Mouse (Mus musculus) mature B cell (primary cell): ENCODE data around the gene Ces4a.
"Not testable (repeated sequence)": the region's sequence is repeated elsewhere in the genome, so short reads cannot be mapped to it uniquely, and the experiment has no call there.

Experiments used
- in situ Hi-C: fragments of 300-500 bp; cut with MboI; formaldehyde crosslinking; loops from 2 replicates; pipeline ENCODE4 v1.14.3; 2019

Ces4a gene

DNA sequence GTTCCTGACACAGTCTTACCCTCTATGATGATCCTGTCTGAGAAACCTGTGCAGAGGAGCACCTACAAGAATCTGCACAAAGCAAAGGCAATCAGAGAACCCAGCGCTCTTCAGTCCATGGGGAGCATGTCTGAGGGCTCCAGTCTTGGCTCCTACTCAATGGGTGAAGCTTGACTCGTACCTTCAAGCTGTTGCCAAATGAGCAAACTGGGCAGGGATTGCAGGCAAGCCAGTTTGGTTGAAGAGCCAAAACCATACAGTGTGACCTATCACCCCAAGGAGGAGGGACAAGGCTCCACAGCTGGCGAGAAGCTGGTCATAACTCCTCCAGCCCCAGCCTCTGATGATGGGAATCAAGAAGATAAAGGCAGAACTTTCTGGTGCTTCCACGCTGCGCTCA is at the start of gene Ces4a:
TSS of gene Ces4a (plus strand) at position 292 of the 400 bp plus-strand sequence.
- in situ Hi-C loops, result no loop called here

DNA sequence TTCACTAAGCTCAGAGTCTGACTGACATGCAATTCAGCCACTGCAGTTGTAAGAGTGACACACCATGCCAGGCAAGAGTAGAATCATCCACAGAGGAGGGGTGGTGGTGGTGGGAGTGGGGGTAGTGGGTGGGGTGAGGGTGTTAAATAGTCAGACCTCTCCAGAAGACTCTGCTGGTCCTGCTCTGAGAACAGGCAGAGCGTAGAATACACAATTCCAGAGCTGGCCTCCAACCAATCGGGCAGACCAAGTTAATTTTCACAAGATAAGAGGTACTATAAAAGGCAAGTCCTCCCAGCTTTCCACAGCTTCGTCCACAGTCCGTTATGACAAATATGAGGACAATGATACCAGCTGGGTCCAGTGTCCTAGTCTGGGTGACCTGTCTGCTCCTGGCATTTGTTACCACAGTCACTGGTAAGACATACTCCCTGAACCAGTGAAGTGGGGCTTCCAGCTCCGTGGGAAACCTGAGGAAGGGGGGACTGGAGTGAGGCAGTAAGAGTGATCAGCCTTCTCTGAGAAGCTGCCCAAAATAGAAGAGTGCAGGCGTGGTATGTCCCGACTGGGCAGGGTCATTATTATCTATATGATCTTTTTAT is 48.0 kb upstream of the Ces4a start, which contains the start of gene Ces3b:
TSS of gene Ces3b (plus strand) at position 305 of the 602 bp plus-strand sequence.
- in situ Hi-C loops, result no loop called here

DNA sequence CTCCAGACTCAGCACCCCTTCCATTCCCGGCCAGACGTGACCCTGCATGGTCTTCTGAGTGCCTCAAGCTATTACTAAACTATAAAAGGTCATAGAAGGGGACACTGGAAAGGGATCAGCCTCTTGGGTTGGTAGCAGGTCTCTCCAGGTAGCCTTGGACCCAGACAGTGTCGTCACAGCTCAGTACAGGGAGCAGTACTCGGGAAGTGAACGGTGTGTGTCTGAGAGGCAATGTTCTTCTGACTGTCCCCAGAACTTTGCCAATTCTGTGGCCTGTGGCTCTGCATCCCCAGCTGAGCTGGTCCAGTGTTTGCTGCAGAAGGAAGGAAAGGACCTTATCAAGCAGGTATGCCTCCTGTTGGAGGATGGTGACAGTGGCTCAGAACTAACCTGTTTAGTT is 43.4 kb upstream of the Ces4a start:
- in situ Hi-C loops, result not testable (repeated sequence)

DNA sequence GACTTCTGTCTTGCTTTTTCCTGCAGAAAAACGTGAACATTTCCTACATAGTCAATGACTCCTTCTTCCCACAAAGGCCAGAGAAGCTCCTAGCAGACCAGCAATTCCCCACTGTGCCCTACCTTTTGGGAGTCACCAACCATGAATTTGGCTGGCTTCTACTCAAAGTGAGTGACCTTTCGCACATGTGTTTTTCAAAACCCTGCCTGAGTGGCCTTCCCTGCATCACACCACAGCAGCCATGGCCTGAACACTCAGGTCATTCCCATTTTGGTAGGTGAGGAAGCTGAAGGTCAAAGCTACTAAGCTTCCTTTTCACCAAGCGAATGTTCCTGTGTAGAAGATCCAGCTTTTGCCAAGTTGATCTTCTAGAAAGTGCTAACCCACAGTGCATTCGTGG is 43.0 kb upstream of the Ces4a start:
- in situ Hi-C loops, result no loop called here

DNA sequence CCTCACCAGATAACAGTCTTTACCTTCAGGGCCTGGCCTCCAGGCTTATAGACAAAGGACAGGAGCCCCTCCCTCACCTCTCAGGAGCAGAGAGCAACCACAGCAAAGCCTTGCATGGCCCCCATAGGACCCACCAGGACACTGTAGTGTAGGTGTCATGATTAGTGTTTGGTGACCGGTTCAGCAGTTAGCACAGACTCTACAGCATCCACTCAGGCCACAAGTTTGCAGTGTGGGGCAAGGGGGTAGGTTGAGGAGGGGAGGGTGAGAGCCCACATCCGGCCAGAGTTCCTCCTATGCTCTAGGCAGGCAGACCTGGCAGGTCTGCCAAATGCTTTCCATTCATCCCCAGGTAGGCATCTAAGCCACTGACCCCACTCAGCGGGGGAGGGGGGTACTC is 37.6 kb upstream of the Ces4a start:
- in situ Hi-C loops, result no loop called here

DNA sequence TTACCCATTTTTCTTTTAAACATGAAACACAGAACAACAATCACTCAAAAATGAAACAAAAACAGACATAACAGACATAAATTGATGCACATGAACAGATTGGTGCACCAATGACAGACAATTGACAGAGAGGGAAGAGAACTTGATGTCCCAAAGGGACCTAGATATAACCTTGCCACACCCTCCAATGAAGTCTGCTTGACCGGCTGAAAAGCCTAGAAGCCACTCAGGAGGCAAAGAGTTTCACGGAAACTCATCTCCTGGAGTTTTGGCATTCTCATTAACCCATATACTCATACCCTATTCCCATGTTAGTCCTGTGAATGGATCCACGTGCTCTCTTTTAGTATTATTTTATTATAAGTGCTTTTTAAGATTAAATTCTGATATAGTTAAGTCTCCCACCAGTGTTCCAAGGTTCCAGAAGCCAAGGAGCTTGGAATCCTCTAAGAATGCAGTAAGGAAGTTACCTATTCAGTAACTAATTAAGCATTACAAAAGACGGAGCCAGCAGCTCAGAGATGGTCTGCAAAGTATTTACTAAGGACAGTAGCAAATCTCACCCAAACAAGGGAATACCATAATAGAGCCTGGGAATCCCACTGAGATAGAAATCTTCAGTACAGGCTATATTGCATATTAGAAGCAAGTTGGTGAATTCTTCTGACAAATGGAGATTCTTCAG is 29.4 kb upstream of the Ces4a start:
- in situ Hi-C loops, result not testable (repeated sequence)

DNA sequence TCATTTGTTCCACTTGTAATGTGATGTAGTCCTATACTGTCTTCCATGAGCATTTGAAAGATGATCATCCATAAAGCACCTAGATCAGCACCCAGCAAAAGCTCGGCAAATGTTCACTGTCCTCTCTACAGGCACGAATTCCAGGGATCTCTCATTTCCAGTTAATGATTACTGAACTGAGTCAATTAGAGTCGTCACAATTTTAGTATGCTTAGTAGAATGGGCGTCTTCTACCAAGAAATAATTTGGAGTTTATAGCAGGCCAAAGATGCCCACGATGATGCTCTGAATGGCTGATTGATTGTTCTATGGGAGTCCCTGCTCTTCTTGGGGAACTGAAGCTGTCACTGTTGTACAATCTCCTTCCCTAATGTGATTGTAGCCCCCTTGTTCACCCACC is 27.9 kb upstream of the Ces4a start:
- in situ Hi-C loops, result not testable (repeated sequence)

DNA sequence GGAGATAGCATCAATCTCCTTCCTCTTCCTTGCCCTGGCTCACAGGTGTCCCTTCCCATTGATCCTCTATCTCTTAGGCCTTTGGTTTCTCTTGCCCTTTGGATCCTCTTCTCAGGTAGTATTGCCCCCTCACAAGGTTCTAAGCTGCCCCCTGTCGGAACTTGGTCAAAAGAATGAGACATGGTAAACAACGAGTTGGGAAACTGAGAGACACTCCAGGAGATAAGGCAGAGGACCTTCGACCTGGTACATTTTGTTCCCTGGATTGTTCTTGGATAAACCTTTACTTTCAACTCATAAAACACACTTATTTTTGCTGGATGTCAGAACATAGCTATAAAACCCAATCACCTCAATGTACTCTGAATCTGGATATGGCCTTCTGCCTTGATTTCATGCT is 27.4 kb upstream of the Ces4a start:
- in situ Hi-C loops, result no loop called here

DNA sequence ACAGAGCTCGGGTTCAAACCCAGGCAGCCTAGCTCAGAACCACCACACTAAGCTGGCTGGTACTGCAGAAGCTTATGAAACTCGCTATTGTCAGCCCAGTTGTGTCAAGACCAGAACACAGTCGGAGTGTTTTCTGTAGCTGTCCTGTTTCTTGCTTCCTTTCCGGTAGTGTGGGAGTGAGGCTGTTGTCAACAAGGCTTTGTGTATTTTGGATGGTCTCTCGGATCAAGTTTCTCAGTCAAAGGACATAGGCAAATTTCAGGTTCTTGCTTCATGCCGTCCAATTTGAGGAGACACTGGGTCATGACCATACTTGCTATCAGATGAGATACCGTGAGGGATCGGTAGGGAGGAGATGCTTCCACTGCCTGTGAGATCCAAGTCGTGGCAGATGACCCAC is 1.7 kb upstream of the Ces4a start:
- in situ Hi-C loops, result no loop called here

DNA sequence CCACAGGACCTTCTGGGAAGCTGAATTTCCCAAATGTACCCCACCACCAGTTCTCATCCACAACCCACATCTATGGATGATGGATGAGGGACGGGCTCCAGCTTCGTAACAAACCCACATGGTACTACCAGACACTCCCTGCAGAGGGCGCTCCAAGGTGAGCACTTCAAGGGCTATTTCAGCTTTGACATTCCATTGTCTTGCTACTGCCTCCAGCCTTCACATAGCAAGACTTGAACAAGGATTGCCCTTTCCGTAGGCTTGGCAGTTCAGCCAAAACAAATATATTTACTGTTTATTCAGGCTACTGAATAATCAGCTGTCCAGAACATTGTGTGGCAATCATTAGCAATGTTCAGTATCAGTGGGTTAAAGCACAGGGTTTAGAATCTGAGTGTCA is 6.8 kb downstream of the Ces4a start:
- in situ Hi-C loops, result no loop called here

DNA sequence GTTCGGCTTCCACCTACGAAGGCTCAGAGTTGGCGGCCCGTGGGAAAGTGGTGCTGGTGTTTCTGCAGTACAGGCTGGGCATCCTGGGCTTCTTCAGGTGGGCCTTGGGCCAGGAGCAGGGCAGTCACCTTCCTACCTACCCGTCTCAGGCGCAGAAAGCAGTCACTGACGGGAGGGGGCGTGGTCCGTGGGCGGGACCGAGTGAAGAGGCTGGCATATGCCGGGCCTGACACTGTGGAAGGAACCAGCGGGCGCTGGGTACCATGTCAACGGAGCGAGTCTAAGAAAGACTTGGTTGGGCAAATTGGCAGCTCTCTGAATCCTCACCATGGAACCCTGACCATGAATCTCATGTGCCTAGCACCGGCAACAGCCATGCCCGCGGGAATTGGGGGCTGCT is 10.8 kb downstream of the Ces4a start:
- in situ Hi-C loops, result no loop called here

DNA sequence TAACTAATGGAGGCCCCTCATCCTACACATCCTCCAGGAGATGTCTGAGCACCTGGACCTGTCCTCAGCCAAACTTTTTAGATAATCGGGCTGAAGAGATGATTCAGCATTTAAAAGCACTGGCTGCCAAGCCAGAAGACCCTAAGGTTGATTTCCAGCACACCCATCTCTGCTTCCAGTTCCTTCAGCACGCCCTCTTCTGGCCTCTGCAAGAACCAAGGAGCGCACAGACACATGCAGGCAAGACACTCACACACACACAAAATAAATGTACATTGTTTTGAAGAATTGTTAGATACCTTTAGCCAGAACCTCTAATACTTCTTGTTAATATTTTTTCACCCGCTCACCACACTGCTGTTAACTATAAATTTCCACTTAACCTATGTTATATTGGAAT is 20.1 kb downstream of the Ces4a start:
- in situ Hi-C loops, result no loop called here

DNA sequence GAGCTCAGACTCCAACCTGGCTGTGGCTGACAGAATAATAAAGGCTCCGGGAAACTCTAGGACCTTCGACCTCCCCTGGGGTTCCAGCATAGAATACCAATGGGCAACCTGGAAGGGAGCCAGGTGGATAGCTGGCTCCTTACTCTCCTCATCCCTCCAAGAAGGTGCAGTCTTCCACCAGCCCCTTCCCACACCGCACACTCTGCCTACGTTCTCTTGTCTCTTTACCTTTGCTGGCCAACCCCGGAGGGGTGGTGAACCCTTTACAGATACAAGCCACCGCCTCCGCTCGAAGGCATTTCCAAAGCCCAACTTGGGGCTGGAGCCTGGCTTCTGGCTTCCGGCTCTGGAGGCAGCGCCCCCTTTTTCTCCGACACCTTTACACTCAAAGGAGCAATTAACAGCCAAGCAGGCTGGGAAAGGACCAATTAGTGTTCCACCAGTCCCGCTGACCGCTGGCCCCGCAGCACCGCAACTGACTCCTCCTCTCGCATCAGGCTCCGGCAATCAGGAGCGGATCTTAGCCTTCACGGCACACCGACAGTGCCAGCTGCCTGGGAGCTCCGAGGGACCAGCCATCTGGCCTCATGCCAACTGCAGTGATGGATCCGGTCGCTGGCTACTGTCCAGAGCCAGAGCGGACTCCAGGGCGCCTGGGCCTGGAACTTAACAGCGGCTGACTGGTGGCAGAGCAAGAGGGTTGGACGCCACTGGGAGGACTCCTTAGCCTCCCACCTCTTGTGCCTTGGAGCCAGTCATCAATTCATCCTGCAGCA is 21.2 kb downstream of the Ces4a start:
- in situ Hi-C loops, result no loop called here

DNA sequence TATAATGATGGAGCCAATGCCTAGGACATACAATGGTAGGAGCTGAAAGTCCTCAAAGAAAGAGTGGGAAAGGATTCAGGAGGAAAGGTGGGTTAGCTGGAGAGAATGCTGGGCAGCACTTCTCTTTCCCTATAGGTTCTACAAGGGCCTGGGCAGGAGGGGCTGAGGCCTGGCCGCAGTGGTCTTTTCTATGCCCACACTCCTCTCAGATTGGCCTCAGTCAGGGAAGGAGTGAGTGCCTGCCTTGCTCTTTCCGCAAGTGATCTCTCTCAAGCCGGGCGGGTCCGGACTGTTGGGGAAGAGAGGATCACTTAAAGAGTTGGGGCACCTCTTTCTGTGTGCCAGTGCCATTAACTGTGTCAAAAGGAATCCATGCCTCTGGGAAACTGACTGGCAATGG is 22.7 kb downstream of the Ces4a start:
- in situ Hi-C loops, result no loop called here

DNA sequence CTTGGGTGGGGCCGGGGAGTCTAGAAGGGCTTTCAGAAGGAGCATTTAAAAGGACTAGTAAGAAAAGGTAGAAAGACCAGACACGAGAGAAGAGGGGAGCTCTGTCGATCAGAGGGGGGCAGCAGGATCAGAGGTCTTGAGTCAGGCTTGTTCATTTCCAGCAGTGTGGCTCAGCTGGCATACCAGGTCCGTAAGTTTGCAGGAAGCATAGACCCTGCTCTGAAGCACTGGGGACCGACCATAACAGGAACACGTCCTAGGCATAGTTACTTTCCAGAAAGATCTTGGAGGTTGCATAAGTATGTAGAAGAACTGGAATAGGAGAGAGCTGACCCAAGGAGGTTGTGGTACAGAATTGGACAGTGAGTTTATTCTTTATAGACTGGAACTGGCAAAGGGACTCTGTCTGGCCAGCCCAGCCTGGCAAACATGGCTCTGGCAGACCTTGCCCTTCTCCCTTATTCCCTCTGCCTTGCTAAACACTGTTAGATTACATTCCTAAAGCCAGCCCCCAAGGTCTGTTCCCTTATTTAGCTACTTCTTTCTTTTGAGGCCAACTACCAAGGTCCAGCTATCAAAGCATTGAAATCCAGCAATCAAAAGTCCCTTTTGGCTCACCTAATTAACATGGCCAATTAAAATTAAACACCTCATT is 23.6 kb downstream of the Ces4a start:
- in situ Hi-C loops, result no loop called here

DNA sequence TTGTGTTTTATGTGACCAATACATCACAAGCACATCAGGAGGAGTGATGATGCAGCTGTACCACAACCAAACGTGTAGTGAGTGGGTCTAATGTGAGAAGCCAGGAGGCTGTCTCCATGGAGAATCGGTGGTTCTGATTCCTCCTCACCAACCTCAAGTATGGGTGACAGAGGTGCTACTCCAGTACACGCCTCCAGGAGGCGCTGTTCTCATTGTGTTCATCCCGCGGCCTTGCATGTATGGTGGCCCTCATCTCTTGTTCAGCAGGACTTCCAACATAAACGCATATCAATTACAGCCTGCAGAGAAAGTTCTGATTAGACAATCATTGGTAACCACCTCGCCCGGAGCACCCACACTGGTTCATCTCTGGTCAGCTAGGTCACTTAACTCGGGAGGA is 26.0 kb downstream of the Ces4a start:
- in situ Hi-C loops, result no loop called here

DNA sequence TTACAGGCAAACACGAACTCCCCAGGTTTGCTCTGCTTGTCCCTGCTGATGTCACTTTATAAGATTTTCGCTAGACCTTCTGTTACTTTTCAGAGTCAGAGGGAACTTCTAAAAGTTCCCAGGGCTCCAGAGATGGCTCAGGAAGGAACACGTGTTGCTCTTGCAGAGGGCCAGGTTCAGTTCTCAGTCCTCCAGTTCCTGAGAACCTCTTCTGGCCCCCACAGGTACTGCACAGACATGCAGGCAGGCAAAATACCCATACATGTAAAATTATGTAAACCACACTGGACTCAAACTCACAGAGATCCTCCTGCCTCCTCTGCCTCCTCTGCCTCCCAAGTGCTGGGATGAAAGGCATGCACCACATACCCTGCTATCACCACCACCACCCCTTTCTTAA is 26.5 kb downstream of the Ces4a start:
- in situ Hi-C loops, result no loop called here

DNA sequence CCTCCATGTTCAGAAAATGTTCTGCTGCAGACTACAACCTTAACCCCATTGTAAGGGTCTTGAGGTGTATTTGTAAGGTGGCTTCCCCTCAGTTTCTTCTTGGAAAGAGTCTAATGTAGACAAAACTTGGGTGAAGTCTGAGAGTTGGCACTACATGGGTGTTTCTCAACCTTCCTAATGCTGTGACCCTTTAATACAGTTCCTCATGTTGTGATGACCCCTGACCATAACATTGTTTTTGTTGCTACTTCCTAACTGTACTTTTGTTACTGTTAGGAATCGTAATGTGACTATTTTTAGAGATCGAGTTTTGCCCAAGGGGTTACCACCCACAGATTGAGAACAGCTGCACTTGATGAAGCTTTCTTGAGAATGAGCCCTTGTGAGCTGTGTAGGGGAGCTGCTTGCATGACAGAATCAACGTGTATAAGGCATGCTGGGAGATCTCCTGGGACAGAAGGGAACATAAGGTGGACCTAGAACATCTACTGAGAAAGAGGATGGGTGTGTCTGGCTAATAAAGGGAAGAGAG is 29.6 kb downstream of the Ces4a start:
- in situ Hi-C loops, result no loop called here

DNA sequence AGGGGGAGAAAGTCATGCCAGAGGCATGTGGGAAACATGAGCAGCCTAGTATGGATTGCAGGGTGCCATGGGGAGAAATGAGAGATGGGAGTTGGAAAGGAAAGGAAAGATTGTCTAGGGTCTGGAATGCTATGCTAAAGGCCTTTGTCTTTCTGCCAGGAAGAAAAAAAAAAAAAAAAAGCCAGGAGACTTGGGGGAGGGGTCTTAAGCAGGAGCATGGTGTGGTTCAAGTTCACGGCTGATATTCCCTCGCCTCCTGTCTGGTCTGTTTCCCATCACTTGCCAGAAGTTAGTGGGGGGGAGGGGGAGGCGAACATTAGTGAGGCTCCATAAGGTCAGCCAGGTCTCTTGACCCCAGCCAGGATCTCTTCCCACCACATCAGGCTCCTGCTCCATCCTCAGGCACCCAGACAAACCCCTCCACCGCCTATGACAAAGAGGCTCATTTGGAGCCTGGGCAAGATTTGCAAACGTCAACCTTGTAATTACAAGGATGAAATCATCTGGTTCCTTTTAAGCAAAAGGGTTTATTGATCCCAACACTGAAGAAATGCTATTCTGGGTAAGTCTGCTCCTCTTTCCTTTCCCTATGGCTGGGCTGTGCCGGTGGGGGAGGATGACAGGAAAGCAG is 32.8 kb downstream of the Ces4a start:
- in situ Hi-C loops, result no loop called here

DNA sequence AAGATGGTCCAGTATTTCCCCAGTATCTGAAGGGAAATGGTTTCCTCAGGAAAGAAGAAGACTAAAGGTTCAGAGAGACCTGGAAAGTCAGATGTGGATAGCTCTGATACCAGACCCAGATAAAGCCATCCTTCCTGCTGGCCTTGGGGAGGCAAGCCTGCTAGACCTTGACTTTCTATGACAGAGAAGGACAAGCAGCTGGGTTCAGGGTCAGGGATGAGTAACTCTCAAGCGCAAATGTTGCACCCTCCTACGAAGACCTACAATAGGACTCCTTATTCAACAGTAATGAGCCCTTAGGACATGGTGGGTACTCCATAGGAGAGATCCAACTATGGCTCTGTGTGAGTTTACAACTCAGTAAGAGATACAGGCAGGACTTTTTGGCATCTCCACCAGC is 33.6 kb downstream of the Ces4a start:
- in situ Hi-C loops, result no loop called here

DNA sequence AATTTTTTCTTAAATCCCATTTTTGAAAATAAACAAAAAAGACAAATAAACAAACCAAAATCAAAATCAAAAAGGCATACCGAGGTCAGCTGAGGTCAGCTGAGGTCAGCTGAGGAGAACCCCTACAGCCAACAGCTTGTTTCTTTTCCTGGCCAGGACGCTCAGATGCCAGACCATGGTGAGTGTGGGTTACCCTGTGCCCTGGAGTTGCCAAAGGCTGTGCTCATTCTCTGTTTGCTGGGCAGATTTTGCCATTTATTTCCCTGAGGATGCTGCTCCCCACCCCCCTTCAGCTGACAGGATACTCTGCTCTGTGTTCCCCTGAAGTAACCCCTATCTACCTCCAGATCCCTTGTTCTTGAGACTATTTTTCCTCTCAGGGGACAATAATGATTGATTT is 35.5 kb downstream of the Ces4a start:
- in situ Hi-C loops, result no loop called here

DNA sequence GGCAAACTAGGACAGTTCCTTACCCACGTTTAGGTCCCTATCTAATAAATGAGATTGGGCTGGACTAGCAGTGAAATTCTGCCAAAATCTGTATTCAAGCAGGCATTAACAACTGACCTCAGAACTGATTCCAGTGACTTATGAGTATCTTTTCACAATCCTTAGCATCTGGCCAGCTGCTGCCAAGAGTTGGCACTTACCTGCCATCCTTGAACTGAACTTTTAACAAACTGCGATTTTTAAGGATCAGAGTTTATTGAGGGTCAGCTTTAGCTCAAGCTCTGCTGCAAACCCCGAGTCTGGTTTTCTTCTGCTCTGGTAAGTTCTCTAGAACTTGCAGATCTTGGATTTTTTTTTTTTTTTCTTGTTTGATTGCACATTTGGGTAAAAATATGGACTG is 38.0 kb downstream of the Ces4a start:
- in situ Hi-C loops, result no loop called here
